Mouse (Mus musculus) ovary, adult 18-20 months (tissue): ENCODE results near the gene Adamts18.
"Not testable (repeated sequence)": the region's sequence is repeated elsewhere in the genome, so short reads cannot be mapped to it uniquely, and the experiment has no call there.

Source experiments
- DNase-seq: peaks from one replicate; pipeline ENCODE4 v3.0.0; 2022; ENCODE audit warnings: low spot score, mixed read lengths

Adamts18 gene

GRCm38 (mm10) chr8:113838211-113838610 lies 10.3 kb downstream of the Adamts18 start:
- no peak for DNase-seq

GRCm38 (mm10) chr8:113837570-113837915 lies 11.0 kb downstream of the Adamts18 start:
- no peak for DNase-seq

DNA sequence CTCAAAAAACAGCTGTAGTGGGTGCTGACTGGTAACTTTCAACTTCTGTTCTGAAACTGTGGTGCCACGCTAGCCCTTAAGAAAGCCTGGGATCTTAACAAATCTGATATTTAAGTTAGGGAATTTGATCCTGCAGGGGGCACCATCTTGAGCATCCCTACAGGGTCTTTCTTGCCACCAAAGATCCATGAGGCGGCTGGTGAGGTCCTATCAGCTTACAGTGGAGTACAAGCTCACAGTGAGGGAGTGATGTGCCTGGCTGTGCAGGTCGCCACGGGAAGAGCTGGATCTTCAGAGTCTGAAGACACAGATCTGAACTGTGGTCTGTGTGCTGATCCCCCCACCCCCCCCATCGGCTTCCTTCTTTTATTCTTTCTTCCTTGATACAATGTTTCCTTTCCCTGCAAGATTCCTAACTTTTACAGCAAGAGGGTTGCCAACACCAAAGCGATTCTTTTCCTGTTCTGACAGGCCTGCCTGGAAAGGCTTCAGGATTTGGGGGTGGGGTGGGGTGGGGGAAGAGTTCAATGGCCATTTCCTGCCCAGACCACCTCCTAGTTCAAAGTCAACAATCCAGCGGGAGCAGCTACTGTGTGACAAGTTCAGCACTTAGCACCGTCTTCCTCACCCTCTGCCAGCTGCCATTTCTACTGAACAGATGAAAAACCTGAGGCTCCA lies 11.5 kb downstream of the Adamts18 start:
- DNase-seq = no peak

DNA sequence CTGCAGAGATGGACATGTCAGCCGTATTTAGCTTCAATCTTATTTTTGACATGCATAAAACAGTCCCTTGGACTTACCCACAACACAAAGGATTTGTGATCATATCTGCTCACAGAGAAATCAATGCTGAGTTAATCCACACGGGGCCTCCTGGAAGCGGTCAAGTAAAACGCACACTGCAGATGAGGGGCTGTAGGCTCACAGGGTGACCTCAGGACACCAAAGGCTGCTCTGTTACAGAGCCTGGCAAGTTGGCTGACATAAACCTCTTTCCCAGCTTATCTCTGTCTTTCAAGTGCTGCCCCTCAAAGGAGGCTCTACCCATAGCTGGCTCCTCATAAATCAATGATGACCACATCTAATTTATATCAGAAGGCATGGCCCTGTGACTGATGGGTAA lies 14.9 kb downstream of the Adamts18 start:
- DNase-seq = no peak

DNA sequence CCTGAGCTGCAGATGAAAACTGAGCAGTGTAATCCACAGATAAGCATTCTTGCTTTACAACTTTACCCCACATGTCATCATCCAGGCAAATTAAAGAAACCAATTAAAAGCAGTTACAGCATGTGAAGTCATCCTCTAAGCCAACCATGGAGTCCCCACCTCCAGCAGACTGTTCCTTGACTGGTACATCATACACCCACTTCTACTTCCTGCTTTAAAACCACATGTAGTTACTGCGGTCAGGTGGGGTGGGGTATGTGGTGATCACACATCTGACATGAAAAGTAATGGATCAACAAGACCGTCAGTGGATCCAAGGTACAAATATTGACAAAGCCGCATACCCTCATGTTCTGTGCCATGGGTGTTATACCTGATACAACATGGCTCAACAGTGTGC lies 21.3 kb downstream of the Adamts18 start:
- DNase-seq = no peak

- no peak for DNase-seq
Observed at GRCm38 (mm10) chr8:113820983-113821587, 27.5 kb downstream of the Adamts18 start.

DNA sequence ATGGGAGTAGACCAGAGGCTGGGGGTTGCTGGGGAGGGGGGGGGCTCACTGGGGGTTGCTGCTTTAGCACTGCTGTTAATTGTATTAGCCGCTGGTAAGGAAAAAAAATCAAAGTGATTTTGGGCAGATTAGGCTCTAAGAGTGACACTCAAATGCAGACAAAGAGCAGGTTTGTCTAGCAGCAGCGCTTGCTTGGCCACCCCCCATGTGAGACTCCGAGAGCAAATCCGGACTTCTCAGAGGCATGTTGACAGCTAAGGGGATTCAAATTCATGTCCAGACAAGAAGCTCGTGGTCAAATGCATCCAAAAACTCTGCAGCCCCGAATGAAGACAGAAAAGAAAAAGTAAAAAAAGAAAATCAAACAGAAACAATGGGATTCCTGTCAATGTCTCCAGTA lies 34.6 kb downstream of the Adamts18 start:
- DNase-seq = no peak

DNA sequence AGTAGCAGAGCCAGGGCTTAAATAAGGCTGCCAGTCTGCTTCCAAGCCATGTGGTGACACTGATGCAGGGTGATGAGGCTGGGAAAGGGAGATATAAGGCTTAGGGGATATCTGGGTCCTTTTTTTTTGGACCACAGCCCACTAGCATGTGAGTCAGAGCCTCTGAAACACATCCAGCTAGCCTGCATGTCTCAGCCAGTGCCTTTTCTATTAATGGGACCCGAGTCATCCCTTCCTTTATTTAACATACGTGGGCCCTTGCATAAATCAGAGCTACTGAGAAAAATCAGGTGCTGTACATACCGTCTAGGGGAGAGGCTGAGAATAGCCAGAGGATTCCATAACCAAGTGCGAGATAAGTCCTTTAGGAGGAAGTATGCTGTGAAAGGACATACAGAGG lies 37.0 kb downstream of the Adamts18 start:
- no peak for DNase-seq

DNA sequence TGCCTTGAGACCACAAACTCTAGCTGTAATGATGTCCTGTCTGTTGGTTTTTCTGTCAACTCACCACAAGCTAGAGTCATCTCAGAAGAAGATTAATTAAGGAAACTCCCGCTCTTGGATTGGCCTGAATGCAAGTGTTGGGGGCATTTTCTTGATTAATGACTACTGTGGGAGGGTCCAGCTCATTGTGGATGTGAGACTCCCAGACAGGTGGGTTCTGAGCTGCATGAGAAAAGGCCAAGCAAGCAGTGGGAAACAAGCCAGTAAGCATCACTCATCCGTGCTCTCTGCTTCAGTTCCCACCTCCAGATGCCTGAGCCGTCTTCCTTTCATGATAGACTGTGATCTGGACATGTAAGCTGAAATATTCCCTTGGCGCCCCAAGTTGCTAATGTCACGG lies 38.6 kb downstream of the Adamts18 start:
- DNase-seq = no peak

DNA sequence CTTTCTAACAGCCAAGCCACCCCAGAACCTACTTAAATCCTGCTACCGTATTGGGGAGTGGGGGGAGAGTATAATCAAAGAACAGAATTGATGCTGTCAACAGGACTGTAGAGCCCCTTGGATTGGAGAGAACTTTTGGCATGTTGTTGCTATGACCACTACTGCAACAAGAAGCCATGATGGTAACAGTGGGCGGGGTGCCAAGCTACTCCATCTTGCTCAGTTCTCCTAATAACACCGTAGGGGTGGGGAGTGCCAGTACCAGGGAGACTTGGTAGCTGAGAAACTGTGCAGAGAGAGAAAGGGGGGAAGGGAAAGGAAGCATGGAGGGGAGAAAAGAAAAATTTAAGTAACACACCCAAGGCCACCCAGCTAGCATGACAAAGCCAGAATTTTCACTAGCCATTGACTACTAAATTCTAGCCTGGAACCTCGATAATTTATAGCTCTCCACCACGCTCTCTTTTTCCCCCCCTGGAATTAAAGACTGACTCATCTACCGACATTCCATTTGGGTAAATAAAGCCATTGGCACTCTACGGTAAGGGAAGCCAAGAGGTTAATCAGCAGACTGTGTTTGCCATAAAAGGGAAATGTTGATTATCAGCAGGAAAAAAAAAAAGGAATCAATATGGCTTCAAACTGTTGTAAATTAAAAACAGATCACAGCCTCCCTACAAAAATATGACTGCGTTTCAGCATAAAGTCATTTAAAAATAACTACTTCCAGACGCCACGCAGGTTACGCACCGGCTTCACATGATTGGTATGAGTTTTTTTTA lies 44.5 kb downstream of the Adamts18 start:
- no peak for DNase-seq

GRCm38 (mm10) chr8:113801551-113801950 lies 47.0 kb downstream of the Adamts18 start:
- DNase-seq = no peak

DNA sequence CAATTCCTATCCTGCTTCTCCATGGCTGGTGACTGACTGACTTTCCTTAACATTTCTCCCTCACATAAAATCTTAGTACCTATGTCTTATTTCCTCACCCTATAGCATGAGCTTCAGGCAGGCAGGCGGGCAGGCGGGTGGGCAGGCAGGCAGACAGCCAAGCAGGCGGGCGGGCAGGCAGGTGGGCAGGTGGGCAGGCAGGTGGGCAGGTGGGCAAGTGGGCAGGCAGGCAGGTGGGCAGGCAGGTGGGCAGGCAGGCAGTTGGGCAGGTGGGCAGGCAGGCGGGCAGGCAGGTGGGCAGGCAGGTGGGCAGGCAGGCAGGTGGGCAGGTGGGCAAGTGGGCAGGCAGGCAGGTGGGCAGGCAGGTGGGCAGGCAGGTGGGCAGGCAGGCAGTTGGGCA lies 48.0 kb downstream of the Adamts18 start:
- DNase-seq = not testable (repeated sequence)

DNA sequence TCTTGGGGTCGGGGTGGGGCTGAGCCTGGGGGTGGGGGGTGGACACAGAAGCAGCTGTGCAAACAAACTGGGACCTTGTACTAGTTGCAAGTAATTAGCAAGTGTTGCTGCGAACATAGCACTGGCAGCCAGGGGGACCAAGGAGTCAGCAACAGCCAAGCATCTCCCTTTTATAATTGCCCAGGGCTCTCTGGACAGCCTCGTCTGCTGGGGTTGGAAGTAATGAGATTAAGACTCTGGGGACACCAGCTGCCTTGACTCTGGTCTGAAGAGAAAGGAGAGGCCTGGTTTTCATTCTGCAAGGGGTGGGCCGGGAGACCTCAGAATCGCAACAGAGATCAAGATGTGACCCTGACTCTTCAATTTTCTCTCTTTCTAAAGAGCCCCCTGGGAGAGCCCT lies 49.0 kb downstream of the Adamts18 start:
- DNase-seq = no peak

DNA sequence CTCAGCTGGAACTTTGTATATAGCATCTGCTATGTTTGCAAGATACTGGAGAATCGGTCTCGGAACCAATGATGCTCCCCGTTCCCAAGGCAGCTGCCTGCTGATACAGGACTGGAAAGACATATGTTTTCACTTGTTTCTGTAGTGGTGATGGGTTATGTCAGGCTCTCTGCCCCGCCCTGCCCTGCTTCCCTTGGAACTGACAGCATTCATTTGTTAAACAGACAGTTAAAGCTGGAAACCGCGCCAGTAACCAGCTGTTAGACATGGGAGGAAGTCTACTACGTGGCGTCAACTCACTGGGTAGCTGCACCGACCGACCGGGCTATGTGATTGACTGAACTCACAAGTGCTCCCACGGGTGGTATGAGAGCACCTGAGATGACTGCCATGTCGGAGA lies 56.7 kb downstream of the Adamts18 start:
- no peak for DNase-seq

GRCm38 (mm10) chr8:113791061-113791460 lies 57.5 kb downstream of the Adamts18 start:
- DNase-seq = no peak

- no peak for DNase-seq
Observed at GRCm38 (mm10) chr8:113783711-113784110, 64.8 kb downstream of the Adamts18 start.

- no peak for DNase-seq
Observed at GRCm38 (mm10) chr8:113781554-113781953, 67.0 kb downstream of the Adamts18 start.

DNA sequence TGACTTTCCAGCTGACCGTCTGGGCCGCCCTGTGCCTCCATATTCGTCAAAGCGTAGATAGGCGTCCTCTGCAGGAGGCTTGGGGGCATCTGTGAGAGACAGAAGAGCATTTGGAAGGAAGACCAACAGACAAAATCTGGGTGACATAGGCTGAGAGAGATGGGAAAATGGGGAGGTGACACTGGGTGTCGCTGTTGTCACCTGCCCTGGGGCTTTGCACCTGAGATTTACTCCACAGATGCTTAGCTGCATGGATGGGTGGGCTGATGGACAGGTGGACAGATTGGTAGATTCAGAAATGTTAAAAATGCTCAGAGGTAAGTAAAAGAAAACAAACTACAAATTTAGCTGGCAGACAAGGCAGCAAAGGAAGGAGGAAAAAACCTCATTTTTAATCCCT lies 73.2 kb downstream of the Adamts18 start:
- DNase-seq = no peak

GRCm38 (mm10) chr8:113768861-113769410 lies 79.6 kb downstream of the Adamts18 start:
- DNase-seq = no peak

DNA sequence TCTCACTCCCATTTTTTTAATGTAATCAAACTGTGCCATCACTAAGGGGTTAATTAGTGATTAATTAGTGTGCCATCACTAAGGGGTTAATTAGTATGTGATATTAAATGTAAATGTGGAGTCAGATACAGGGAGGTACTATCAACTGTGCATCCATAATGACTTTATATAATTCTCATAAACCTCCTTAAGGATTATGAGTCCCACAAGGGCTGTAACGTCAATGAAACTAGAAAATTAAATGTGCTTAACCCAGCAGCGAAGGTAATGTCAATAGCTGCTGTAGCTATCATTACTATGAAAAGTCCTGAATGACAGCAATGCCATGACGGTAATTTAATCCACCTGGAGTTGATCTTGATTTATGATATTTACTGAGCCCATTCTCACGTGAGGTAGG lies 83.4 kb downstream of the Adamts18 start:
- DNase-seq = no peak

GRCm38 (mm10) chr8:113763592-113764355 lies 84.8 kb downstream of the Adamts18 start:
- no peak for DNase-seq

- DNase-seq = no peak
Observed at GRCm38 (mm10) chr8:113762101-113762500, 86.4 kb downstream of the Adamts18 start.
